Mouse (Mus musculus) stomach, adult 2 months (tissue): ENCODE data around the gene Apex1. TPM values are rescaled to one million over a fixed set of nuclear protein-coding genes. Genes with fewer than 3 reads are reported as not detected.

ENCODE experiments used
- polyA plus RNA-seq: library from polyadenylated mRNA; depleted of rRNA; stranded (reverse); fragments of >200 nt; gene quantifications from 2 replicates; pipeline ENCODE4 v1.2.3, GENCODE M21; 2012; rRNA removed

Gene Apex1
- polyA plus RNA-seq: 7.8 and 10.9 TPM in 2 replicates

DNA sequence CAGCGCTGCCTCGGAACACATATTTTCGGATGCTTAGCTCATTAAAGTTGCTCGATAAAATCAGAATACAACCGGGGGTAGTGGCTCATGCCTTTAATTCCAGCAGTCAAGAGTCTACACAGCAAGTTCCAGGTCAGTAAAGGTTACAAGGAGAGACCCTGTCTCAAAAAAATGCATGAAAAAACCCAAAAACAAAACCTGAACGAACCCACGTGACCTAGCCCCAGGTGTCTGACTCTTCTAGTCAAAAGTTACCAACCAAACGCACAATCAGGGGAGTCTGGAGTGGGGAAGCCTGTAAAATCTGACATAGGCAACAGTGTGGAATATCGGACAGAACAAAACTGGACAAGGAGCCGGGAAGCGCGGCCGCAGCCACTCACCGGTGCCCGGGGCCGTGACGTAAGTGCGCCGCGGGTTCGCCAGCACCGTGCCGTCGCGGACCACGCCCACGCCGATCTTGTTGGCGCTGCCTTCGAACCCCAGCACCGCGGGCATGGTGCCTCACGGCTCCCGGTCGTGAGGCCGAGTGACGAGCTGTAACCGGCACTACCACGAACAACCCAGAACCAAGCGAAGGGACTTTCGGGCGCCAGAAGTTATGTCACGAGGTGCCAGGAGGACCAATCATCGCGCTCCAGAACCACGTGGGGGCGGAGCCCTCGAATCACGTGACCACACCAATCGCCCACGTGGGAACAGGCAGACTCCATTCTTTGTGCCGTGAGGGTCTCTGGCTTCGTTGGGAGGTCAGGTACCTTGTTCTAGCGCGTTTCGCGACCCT lies at the start of gene Apex1, which contains the start of gene Osgep:
TSS of gene Apex1 (plus strand) at position 688 of the 784 bp plus-strand sequence.
TSS of gene Osgep (minus strand) at position 613 of the 784 bp plus-strand sequence.

DNA sequence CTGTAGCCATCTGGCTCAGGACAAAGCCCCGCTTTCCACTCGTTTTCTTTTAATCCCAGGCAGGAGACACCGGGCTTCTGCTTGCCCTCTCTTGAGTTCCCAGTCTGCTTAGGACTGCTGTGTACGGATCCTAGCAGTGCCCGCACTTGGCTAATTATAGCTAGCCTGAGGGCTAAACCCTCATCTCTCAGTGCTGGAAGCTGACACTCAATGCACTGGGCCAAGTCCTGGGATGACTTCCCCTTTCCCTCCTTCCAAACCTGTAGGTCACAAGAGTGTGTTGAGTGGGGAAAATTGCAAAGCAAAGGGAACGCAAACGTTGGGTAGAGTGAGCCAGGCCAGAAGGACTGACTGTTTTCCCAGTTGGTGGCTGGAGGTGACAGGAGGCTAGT lies 27.4 kb upstream of the Apex1 start, which contains the start of gene Klhl33:
TSS of gene Klhl33 (minus strand) at position 134 of the 392 bp plus-strand sequence.

DNA sequence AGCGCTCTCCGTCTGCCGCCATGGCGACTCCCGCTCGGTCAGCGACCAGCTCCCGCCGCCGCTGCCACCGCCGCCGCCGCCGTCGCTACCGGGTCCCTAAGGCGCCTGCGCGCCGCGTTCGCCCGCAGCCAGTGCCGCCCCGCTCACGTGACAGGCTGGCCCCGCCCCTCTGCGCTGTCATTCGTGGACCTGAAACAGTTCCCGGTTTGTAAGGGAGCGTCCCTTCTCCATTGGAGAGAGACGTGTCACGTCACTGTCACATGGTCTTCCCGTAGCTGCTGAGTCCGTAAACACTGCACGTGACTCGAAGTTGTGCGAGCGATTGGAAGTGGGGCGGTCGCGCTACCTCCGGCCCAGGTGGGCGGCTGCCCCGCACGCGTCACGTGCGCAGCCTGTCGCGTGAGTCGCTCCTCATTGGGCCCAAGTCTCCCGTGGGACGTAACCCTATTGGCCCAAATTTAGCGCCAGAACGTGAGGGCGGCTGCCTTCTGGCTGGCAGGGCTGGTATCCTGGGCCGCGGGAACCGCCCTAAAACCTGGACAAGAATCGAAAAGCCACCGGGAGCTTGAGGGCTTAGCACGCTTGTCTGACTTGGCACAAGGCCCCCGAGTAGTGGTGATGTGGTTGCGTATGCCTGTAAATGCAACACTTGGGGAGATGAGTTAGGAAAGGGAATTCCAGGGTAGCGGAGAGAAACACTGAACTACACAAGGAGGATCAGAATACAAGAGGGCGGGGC lies 6.2 kb downstream of the Apex1 start, which contains the start of the genes Pip4p1 and Pnp:
TSS of gene Pip4p1 (minus strand) at position 103 of the 739 bp plus-strand sequence.
TSS of gene Pnp (plus strand) at position 329 of the 739 bp plus-strand sequence.

DNA sequence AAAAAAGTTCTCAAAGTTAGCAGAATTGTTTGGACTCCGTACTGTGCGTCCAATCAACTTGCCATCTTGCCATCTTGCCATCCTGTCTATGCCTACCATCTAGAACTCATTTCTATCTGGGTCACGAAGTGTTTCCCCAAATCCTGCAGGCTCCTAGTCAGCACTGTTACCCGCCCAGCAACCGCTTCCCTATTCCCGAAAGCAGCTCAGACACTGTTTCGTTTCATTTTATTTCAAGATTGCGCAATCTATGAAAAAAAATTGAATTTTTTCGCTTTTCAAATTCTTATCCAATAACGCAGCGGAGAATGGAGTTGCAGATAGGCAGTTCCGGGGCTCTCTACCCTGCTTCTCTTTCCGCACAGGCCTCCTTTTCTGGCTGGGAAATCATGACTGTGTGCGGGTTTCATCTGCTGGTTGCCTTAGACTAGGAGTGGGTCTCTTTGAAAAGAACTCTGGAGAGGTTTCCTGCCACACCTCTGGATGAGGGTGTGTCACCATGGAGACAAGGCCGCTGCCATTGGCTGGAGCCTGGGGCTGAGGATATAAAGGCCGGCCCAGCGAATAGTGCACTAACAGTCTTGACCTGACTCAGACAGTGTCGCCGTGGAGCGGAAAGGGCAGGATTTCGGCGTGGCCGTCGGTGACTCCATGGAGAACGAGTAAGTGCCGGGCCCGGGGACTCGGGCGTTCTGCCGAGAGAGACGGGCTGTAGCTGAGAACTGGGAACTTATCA lies 19.3 kb downstream of the Apex1 start, which contains the start of gene Gm49342:
TSS of gene Gm49342 (plus strand) at position 586 of the 736 bp plus-strand sequence.

DNA sequence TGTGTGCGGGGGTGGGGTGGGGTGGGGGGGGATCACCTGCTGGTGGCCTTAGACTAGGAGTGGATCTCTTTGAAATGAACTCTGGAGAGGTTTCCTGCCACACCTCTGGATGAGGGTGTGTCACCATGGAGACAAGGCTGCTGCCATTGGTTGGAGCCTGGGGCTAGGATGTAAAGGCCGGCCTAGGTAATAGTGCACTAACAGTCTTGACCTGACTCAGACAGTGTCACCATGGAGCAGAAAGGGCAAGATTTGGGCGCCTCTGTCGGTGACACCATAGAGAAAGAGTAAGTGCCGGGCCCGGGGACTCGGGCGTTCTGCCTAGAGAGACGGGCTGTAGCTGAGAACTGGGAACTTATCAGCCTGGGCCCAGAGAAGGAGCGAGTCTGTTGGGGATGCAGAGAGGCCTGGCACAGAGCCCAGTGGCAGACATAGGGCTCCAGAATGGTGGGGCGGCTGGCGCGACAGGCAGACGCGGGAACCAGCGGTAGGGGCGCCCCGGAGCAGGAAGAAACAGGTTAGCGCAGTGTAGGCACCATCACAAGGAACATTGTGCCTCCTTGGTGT lies 31.3 kb downstream of the Apex1 start, which contains the start of gene Pnp2:
TSS of gene Pnp2 (plus strand) at position 51 of the 567 bp plus-strand sequence.

Other genes starting within 250 kb of the Apex1 start
- gene Olfr747, start 231.8 kb upstream of the Apex1 start, polyA plus RNA-seq: not detected in 2 replicates
- not detected in 2 replicates for gene Olfr748, start 217.6 kb upstream of the Apex1 start, polyA plus RNA-seq
- gene Olfr749, start 179.9 kb upstream of the Apex1 start, polyA plus RNA-seq: not detected in 2 replicates
- gene Ttc5, start 139.4 kb upstream of the Apex1 start, polyA plus RNA-seq: 5.8 and 6.4 TPM in 2 replicates
- gene Ccnb1ip1, start 117.2 kb upstream of the Apex1 start, polyA plus RNA-seq: not detected in 2 replicates
- 1.1 and 1.7 TPM in 2 replicates for gene Parp2, start 117.1 kb upstream of the Apex1 start, polyA plus RNA-seq
- gene Tep1, start 54.4 kb upstream of the Apex1 start, polyA plus RNA-seq: 7.6 and 10.3 TPM in 2 replicates
- gene Klhl33, start 27.5 kb upstream of the Apex1 start, polyA plus RNA-seq: 0.65 and 0.79 TPM in 2 replicates
- gene Osgep, start 75 bp upstream of the Apex1 start, polyA plus RNA-seq: 37.8 and 96.3 TPM in 2 replicates
- 27.9 and 42.4 TPM in 2 replicates for gene Pip4p1, start 5.9 kb downstream of the Apex1 start, polyA plus RNA-seq
- 6.5 and 7.3 TPM in 2 replicates for gene Pnp, start 6.1 kb downstream of the Apex1 start, polyA plus RNA-seq
- gene Gm49342, start 19.5 kb downstream of the Apex1 start, polyA plus RNA-seq: not detected in 2 replicates
- 0.14 TPM in 1 of 2 replicates, not detected in the other for gene Pnp2, start 31.0 kb downstream of the Apex1 start, polyA plus RNA-seq
- 0.40 TPM in 1 of 2 replicates, not detected in the other for gene Rnase10, start 82.8 kb downstream of the Apex1 start, polyA plus RNA-seq
- 0.19 TPM in 1 of 2 replicates, not detected in the other for gene Rnase9, start 116.9 kb downstream of the Apex1 start, polyA plus RNA-seq
- not detected in 2 replicates for gene Rnase11, start 125.2 kb downstream of the Apex1 start, polyA plus RNA-seq
- 0.28 TPM in 1 of 2 replicates, not detected in the other for gene Rnase12, start 132.7 kb downstream of the Apex1 start, polyA plus RNA-seq
- not detected in 2 replicates for gene Olfr750, start 149.5 kb downstream of the Apex1 start, polyA plus RNA-seq
- gene Rnase4, start 166.1 kb downstream of the Apex1 start, polyA plus RNA-seq: 79.4 and 84.2 TPM in 2 replicates
- gene Ang, start 166.2 kb downstream of the Apex1 start, polyA plus RNA-seq: 19.2 and 19.3 TPM in 2 replicates
- gene Eddm3b, start 189.5 kb downstream of the Apex1 start, polyA plus RNA-seq: 0.06 TPM in 1 of 2 replicates, not detected in the other
- gene Rnase6, start 198.9 kb downstream of the Apex1 start, polyA plus RNA-seq: 0.44 and 1.2 TPM in 2 replicates
- gene Rnase1, start 221.8 kb downstream of the Apex1 start, polyA plus RNA-seq: 13.9 and 17.8 TPM in 2 replicates
- gene Rnase2b, start 237.3 kb downstream of the Apex1 start, polyA plus RNA-seq: 0.10 and 0.35 TPM in 2 replicates